Mouse (Mus musculus) ES-CJ7 (cell line): Measurements from ENCODE around the gene Klhl12.
"Not testable (repeated sequence)": the region's sequence is repeated elsewhere in the genome, so short reads cannot be mapped to it uniquely, and the experiment has no call there.

ENCODE experiments used
- DNase-seq: peaks from one replicate; pipeline ENCODE4 v3.0.0; 2011; ENCODE audit warnings: low read depth, low spot score

Gene Klhl12

GRCm38 (mm10) chr1:134448537-134448936 lies 6.8 kb upstream of the Klhl12 start:
- not testable (repeated sequence) for DNase-seq

- no peak for DNase-seq
Measured at GRCm38 (mm10) chr1:134450201-134450600, 5.1 kb upstream of the Klhl12 start.

GRCm38 (mm10) chr1:134450986-134451385 lies 4.3 kb upstream of the Klhl12 start:
- DNase-seq: no peak

- DNase-seq: no peak
Measured at GRCm38 (mm10) chr1:134456060-134456459, 729 bp downstream of the Klhl12 start.

GRCm38 (mm10) chr1:134458139-134458727 lies 2.9 kb downstream of the Klhl12 start:
- peak; percentile 55 for DNase-seq

- DNase-seq: no peak
Measured at GRCm38 (mm10) chr1:134460294-134461284, 5.3 kb downstream of the Klhl12 start.

- no peak for DNase-seq
Measured at GRCm38 (mm10) chr1:134484623-134485022, 29.3 kb downstream of the Klhl12 start.

- no peak for DNase-seq
Measured at GRCm38 (mm10) chr1:134490903-134491801, 35.8 kb downstream of the Klhl12 start.

- DNase-seq: peak; percentile 89
Measured at GRCm38 (mm10) chr1:134492276-134492675, 36.9 kb downstream of the Klhl12 start.

GRCm38 (mm10) chr1:134493496-134493895 lies 38.2 kb downstream of the Klhl12 start:
- DNase-seq: peak; percentile 66

GRCm38 (mm10) chr1:134493956-134494355 lies 38.6 kb downstream of the Klhl12 start:
- DNase-seq: no peak

- peak; percentile 99 for DNase-seq
Measured at GRCm38 (mm10) chr1:134494428-134495215, 39.3 kb downstream of the Klhl12 start, which contains the start of gene Rabif. TSS of gene Rabif (plus strand) at chr1:134494648.

GRCm38 (mm10) chr1:134495216-134495539 lies 39.8 kb downstream of the Klhl12 start:
- no peak for DNase-seq

GRCm38 (mm10) chr1:134495991-134496390 lies 40.7 kb downstream of the Klhl12 start:
- DNase-seq: peak; percentile 70

- peak; percentile 93 for DNase-seq
Measured at GRCm38 (mm10) chr1:134500916-134501315, 45.6 kb downstream of the Klhl12 start.

GRCm38 (mm10) chr1:134506201-134506600 lies 50.9 kb downstream of the Klhl12 start:
- DNase-seq: no peak

GRCm38 (mm10) chr1:134510018-134510417 lies 54.7 kb downstream of the Klhl12 start:
- DNase-seq: no peak

- DNase-seq: no peak
Measured at GRCm38 (mm10) chr1:134512183-134512582, 56.9 kb downstream of the Klhl12 start.

- no peak for DNase-seq
Measured at GRCm38 (mm10) chr1:134512584-134512983, 57.3 kb downstream of the Klhl12 start.

GRCm38 (mm10) chr1:134513312-134513860 lies 58.1 kb downstream of the Klhl12 start:
- peak; percentile 67 for DNase-seq
